Mouse (Mus musculus): ENCODE measurements around the gene Tmem211.

The Tmem211 gene

DNA sequence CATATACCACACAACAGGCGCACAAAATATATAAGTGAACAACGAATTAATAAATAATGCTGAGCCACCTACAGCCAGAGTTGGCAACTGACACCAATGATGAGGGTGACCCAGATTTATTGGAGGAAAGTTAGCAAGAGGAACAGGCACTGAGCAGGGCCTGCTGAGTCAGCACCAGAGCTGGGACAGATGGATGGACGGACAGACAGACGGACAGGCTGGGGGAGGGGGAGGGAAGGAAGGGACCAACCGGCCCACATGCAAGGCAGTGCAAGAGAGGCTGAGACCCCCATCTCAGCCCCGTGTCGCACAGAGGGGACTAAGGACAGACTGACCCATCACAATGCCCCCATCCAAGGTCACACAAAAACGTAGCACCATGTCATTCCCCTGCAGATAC lies 12.7 kb upstream of the Tmem211 start:
- DNase-seq (ENCODE audit: low read depth, low spot score) = no peak

DNA sequence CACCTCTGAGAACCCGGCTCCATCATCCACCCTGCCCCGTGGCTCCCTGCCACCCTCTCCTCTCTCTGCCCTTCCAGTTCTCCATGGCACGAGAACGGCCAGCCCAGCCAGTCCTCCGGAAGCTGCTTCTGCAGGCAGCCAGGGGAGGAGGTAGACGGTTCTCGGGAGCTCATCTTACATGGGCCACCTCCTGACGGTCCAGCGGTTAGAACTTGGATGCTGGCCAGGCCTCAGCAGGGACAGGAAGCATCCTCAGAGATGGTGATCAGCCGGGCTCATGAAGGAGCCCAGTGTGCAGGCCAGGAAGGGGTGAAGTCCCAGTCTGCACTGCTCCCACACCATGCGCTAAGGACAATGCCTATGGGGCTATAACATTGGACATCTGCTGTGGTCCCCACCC lies 12.3 kb upstream of the Tmem211 start:
- DNase-seq (ENCODE audit: low read depth, low spot score) = no peak

GRCm38 (mm10) chr5:113215610-113216011 lies 11.1 kb upstream of the Tmem211 start:
- DNase-seq (ENCODE audit: low read depth, low spot score) = no peak

DNA sequence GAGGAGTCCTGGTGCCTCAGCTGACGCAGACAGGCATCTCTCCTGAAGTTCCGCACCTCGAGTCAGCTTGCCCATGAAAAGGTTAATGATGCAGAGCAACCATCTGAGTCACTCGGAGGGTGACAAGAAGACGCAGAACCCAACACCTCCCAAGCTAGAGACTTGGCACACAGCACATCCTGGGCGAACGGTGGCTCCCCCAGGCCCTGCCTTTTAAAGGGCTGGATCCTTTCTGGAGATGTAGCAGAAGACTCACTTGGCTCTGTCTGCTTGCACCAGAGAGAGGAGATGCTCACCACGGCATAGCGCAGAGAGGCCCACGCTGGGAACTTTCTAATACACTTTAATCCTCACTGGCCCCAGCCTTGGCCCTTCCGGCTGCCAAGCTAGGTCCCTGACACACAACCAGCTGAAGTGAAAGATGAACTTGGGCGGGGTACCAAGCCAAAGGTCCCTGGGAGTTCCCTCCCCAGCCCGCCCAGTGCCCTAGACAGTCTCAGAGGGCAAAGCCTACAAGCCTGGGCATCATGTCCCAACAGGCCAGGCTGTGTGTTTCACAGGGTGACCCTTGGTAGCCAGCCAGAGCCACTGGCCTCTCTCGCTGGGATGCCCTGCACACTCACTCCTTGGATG lies 10.3 kb upstream of the Tmem211 start:
- DNase-seq (ENCODE audit: low read depth, low spot score) = no peak

- no peak for DNase-seq (ENCODE audit: low read depth, low spot score)
Measured at GRCm38 (mm10) chr5:113217076-113217475, 9.6 kb upstream of the Tmem211 start.

DNA sequence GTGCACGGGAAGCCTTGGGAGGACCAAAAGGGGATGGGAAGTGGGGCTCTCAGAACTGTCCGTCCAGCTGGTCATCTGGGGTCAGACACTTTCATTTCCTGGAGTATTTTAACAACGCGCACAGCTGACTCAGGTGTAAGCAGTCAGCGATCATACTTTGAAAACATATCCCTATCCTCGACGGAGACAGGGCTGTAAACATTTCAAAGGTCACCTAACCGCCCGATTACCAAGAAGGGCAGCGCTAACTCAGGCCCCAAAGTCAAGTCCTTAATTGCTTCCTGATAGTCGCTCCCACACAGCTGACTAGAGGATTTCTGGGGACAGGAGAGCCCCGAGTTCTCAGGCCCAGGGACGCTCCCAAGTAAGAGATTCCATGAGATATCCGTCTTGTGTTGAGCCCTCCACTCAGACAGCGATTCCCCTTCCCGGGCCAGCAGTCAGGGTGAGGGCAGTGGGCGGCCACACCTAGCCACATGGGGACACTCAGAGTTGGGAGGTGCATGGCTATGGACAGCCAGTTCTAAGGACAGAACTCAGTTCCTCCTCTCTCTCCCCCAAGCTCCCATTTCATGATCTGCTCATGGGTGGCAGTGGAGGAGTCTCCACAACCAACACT lies 8.0 kb upstream of the Tmem211 start:
- no peak for DNase-seq (ENCODE audit: low read depth, low spot score)

DNA sequence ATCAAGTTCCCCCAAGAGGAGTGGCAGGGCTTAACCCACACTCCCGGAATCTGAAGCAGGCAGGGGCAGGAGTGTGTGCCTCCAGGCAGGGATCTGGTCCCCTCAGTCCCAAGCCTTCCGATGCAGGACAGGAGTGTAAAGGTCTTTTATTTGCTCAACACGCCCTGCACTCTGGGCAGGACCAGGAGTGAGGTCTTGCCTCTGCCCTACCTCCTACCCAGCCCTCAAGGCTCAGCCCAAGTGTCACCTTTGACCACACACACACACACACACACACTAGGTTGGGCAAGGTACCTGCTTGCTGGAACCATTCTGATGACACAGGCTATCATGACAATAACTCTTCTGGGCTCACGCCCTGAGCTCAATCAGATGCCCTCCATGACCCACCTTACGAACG lies 7.3 kb upstream of the Tmem211 start:
- DNase-seq (ENCODE audit: low read depth, low spot score) = no peak

DNA sequence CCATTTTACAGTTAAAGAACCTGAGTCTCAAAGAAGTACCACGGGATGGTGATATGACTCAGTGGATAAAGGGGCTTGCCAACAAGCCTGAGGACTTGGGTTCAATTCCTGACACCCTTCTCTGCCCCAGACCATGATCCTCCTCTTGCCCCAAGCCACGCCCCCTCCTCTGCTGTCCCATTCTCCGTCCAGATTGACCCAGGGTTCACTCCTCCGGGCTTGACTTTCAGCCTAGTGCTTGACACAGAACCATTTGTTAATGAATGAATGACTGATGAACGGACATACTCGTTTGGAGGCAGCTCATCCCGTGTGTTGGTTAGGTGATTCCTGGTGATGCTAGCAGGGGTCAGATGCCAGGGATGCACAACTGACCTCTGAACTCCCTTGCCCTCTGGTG lies 6.8 kb upstream of the Tmem211 start:
- no peak for DNase-seq (ENCODE audit: low read depth, low spot score)

DNA sequence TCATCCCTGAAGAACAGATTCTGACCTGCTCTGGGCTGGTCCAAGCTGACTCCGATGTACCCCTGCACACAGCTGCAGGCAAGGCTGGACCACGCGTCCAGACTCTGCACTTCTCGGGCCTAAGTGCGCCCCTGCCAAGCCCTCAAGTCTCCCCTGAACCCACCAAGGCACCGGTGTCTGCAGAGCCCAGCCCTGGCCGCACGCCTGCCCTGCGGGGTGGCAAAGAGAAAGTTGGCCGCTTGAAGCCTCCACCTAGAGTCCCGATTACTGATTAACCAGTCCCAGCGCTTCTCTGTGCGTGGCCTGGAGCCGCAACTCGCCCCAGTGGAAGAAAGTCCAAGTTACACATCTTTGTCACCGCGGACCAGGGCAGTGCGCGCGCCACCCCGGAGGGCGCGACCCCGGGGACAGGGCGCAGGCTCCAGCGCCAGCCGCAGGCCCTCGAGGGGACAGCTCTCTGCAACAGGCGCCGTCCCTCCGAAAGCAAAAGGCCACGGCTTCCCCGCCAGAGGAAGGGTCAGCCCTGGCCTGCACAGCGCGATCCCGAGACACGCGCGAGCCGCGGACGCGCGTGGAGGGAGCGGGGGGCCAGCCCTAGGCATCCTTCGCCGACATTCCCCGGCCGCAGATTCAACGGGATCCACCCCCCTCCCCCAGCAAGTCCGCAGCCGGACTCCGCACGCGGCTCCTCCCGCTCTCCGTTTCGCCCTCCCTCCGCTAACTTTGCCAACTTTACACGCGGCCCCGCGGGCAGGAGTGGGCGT lies 6.1 kb upstream of the Tmem211 start:
- DNase-seq (ENCODE audit: low read depth, low spot score) = no peak

- peak; percentile 4 for DNase-seq (ENCODE audit: low read depth, low spot score)
Measured at GRCm38 (mm10) chr5:113221147-113221865, 5.4 kb upstream of the Tmem211 start, which contains the start of gene 2900026A02Rik. Gene 2900026A02Rik, minus strand, starts transcription at chr5:113221236.

GRCm38 (mm10) chr5:113223888-113224287 lies 2.8 kb upstream of the Tmem211 start:
- DNase-seq (ENCODE audit: low read depth, low spot score) = no peak

- no peak for DNase-seq (ENCODE audit: low read depth, low spot score)
Measured at GRCm38 (mm10) chr5:113225271-113225670, 1.4 kb upstream of the Tmem211 start.

GRCm38 (mm10) chr5:113225686-113226435 lies 848 bp upstream of the Tmem211 start:
- DNase-seq (ENCODE audit: low read depth, low spot score) = no peak

GRCm38 (mm10) chr5:113230196-113230595 lies 3.5 kb downstream of the Tmem211 start:
- DNase-seq (ENCODE audit: low read depth, low spot score) = no peak

GRCm38 (mm10) chr5:113249263-113249930 lies 22.7 kb downstream of the Tmem211 start:
- no peak for DNase-seq (ENCODE audit: low read depth, low spot score)

- DNase-seq (ENCODE audit: low read depth, low spot score) = no peak
Measured at GRCm38 (mm10) chr5:113250806-113251205, 24.1 kb downstream of the Tmem211 start.

- DNase-seq (ENCODE audit: low read depth, low spot score) = no peak
Measured at GRCm38 (mm10) chr5:113265637-113266036, 38.9 kb downstream of the Tmem211 start.

- no peak for DNase-seq (ENCODE audit: low read depth, low spot score)
Measured at GRCm38 (mm10) chr5:113268246-113268645, 41.5 kb downstream of the Tmem211 start.

DNA sequence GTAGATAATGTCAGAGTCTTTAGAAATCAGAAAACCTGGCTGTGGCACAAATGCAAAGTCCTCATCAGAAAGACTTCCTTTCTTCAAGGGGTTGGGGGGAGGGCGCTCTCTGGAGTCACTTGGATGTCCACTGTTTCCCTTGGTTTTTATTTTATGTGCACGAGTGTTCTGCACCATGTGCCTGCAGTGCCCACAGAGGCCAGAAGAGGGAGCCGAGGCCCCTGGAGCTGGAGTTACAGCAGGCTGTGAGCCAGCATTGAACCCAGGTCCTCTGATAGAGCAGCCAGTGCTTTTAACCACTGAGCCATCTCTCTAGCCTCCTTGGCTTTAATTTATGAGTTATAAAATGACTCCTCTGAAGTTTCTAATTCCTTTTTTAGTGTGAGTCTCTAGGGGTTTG lies 43.3 kb downstream of the Tmem211 start:
- DNase-seq (ENCODE audit: low read depth, low spot score) = no peak

GRCm38 (mm10) chr5:113271207-113271811 lies 44.6 kb downstream of the Tmem211 start:
- DNase-seq (ENCODE audit: low read depth, low spot score) = no peak
